Mouse (Mus musculus): ENCODE results near the gene Ap3b2.
"Not testable (repeated sequence)": the region's sequence is repeated elsewhere in the genome, so short reads cannot be mapped to it uniquely, and the experiment has no call there.

Gene Ap3b2

GRCm38 (mm10) chr7:81493331-81494021, at the start of gene Ap3b2:
Ap3b2 (minus strand) TSS chr7:81493925.
- in situ Hi-C loops (cut with MboI, MseI) = no loop called here

GRCm38 (mm10) chr7:81542934-81543333, 49.2 kb upstream of the Ap3b2 start:
- in situ Hi-C loops (cut with MboI, MseI) = no loop called here

- in situ Hi-C loops (cut with MboI, MseI) = no loop called here
These were observed 48.3 kb upstream of the Ap3b2 start for GRCm38 (mm10) chr7:81541924-81542524.

GRCm38 (mm10) chr7:81540999-81541398, 47.3 kb upstream of the Ap3b2 start:
- in situ Hi-C loops (cut with MboI, MseI) = no loop called here

- in situ Hi-C loops (cut with MboI, MseI) = no loop called here
These were observed 45.8 kb upstream of the Ap3b2 start for GRCm38 (mm10) chr7:81539565-81539964.

- in situ Hi-C loops (cut with MboI, MseI) = no loop called here
These were observed 44.4 kb upstream of the Ap3b2 start for GRCm38 (mm10) chr7:81538070-81538675.

- in situ Hi-C loops (cut with MboI, MseI) = no loop called here
These were observed 42.8 kb upstream of the Ap3b2 start for GRCm38 (mm10) chr7:81536478-81536877.

GRCm38 (mm10) chr7:81531462-81531861, 37.7 kb upstream of the Ap3b2 start:
- in situ Hi-C loops (cut with MboI, MseI) = no loop called here

GRCm38 (mm10) chr7:81528918-81529317, 35.2 kb upstream of the Ap3b2 start:
- in situ Hi-C loops (cut with MboI, MseI) = no loop called here

GRCm38 (mm10) chr7:81523663-81524017, 29.9 kb upstream of the Ap3b2 start:
- in situ Hi-C loops (cut with MboI, MseI) = no loop called here

- in situ Hi-C loops (cut with MboI, MseI) = no loop called here
These were observed 29.4 kb upstream of the Ap3b2 start for GRCm38 (mm10) chr7:81523008-81523662.

- in situ Hi-C loops (cut with MboI, MseI) = no loop called here
These were observed 22.7 kb upstream of the Ap3b2 start for GRCm38 (mm10) chr7:81516154-81517030.

- in situ Hi-C loops (cut with MboI, MseI) = no loop called here
These were observed 21.3 kb upstream of the Ap3b2 start for GRCm38 (mm10) chr7:81514906-81515590.

- in situ Hi-C loops (cut with MboI, MseI) = no loop called here
These were observed 7.3 kb upstream of the Ap3b2 start for GRCm38 (mm10) chr7:81501050-81501449.

GRCm38 (mm10) chr7:81498181-81498580, 4.5 kb upstream of the Ap3b2 start, which contains the start of gene BC048679:
BC048679 (minus strand) TSS chr7:81498281.
- in situ Hi-C loops (cut with MboI, MseI) = no loop called here

- in situ Hi-C loops (cut with MboI, MseI) = no loop called here
These were observed 3.4 kb upstream of the Ap3b2 start for GRCm38 (mm10) chr7:81497171-81497570.

- in situ Hi-C loops (cut with MboI, MseI) = no loop called here
These were observed 1.1 kb downstream of the Ap3b2 start for GRCm38 (mm10) chr7:81492628-81493027.

GRCm38 (mm10) chr7:81489649-81490048, 4.1 kb downstream of the Ap3b2 start:
- in situ Hi-C loops (cut with MboI, MseI) = no loop called here

GRCm38 (mm10) chr7:81480800-81481199, 12.9 kb downstream of the Ap3b2 start:
- in situ Hi-C loops (cut with MboI, MseI) = no loop called here

GRCm38 (mm10) chr7:81479531-81480090, 14.1 kb downstream of the Ap3b2 start:
- in situ Hi-C loops (cut with MboI, MseI) = no loop called here

GRCm38 (mm10) chr7:81478261-81478660, 15.5 kb downstream of the Ap3b2 start:
- in situ Hi-C loops (cut with MboI, MseI) = not testable (repeated sequence)
